1 mouse cellular context compared by ENCODE assay signal in the genomic region with DNA sequence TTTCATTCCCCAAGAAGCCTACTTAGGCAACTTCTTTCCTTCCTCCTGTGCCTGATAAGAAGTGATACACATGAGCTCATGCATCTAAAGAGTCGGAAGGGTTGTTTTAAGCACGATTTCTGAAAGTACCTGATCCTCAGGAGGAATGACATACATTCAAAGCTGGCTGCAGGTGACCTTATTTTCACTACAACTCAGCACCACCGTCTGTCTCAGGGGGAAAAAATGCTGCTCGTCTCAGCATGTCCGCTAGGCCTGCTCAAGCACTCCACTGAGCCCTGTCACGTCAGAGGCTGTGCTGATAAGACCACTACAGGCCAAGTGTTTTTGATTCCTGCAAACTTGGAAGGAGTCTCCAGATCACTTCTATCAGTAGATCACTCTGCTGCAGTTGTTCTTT.
TF ChIP-seq lines count a peak whose summit lies in the region.

No protein-coding gene starts in this region.

TF ChIP-seq in MEL, 35 proteins besides CTCF, POLR2A, EP300 and RAD21 (continued from another document):
- TF ChIP-seq ETS1 (IDR thresholded peaks at IDR 0.05; ENCODE audit: low read depth, low read length) (no peak), BHLHE40 (IDR thresholded peaks at IDR 0.05; ENCODE audit: borderline replicate concordance, low read depth, low read length) (no peak), TAL1 (IDR thresholded peaks at IDR 0.05; ENCODE audit: low read length) (no peak), UBTF (IDR thresholded peaks at IDR 0.05; ENCODE audit: borderline replicate concordance, insufficient read depth, low read depth, low read length) (no peak)
